Mouse (Mus musculus) gonadal fat pad, adult 2 months (tissue): ENCODE measurements around the gene Abca2. TPM values are rescaled to one million over a fixed set of nuclear protein-coding genes. Genes with fewer than 3 reads are reported as not detected.
A peak's percentile ranks its signal among the peaks of the same experiment; 100 is the strongest.

ENCODE experiments used
- DNase-seq: peaks from one replicate; pipeline ENCODE4 v3.0.0-alpha.2; 2012; ENCODE audit warnings: low read depth
- polyA plus RNA-seq: library from polyadenylated mRNA; depleted of rRNA; stranded (reverse); fragments of >200 nt; gene quantifications from 2 replicates; pipeline ENCODE4 v1.2.3, GENCODE M21; 2012

Gene Abca2
- polyA plus RNA-seq, 1 experiment = 187 TPM

DNA sequence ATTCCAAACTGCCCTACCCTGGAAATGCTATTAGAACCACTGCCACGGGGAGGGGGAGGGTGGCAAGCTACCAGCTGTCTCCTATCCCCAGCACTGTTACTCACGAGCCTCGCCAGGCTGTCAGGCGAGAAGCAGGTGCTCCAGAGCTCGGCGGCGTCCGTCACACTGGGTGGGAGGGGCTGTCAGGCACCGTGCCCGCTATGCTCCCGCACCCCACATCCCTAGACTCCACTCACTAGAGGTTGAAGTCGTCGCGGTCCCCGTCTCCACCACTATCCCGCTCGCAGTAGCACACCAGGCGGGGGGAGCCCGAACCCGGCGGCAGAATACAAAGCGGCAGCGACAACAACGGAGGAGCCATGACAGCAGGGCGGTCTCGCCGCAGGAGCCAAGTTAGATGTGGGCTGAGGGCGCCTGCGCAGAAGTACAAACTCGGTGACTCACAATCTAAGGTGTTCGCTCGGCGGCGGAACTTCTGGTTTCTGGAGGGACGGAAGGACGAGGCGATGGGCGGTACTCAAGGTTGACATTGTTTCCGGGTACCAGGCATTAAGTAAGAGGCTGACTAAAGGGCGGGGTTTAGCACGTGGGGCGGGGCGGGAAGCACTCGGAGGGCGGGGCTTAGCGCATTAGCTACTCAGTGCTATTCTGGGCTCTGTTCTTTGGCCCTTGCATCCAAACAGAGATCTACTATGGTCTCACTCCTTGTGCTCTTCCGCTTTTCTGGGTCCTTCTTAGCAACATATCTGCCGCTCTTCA, 32.2 kb downstream of the Abca2 start, which contains the start of gene Paxx:
Gene Paxx (minus strand): TSS at position 544 of the 759 bp plus-strand sequence.
- DNase-seq = peak; percentile 73

DNA sequence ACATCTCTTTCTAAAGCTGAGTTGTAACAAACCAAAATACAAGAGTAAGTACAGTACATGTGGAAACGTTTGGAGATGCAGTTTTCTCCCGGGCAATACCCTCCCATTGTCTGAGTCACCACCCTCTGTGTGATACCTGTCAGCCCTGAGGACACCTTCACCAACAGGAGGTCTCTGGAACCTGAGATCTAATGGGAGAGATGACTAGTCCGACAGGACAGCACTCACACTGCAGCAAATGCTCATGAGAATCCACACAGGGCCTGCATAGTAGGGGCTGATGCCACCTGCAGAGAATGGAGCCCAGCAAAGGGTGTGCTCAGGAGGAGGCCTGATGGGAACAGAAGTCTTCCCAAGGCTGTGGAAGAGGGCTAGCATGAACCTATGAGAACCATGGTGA, 32.9 kb downstream of the Abca2 start:
- no peak for DNase-seq

- no peak for DNase-seq
These were observed 35.1 kb downstream of the Abca2 start for GRCm38 (mm10) chr2:25463630-25464029.

- no peak for DNase-seq
These were observed 36.8 kb downstream of the Abca2 start for GRCm38 (mm10) chr2:25465256-25465655.

- DNase-seq = no peak
These were observed 37.5 kb downstream of the Abca2 start for GRCm38 (mm10) chr2:25465816-25466635.

DNA sequence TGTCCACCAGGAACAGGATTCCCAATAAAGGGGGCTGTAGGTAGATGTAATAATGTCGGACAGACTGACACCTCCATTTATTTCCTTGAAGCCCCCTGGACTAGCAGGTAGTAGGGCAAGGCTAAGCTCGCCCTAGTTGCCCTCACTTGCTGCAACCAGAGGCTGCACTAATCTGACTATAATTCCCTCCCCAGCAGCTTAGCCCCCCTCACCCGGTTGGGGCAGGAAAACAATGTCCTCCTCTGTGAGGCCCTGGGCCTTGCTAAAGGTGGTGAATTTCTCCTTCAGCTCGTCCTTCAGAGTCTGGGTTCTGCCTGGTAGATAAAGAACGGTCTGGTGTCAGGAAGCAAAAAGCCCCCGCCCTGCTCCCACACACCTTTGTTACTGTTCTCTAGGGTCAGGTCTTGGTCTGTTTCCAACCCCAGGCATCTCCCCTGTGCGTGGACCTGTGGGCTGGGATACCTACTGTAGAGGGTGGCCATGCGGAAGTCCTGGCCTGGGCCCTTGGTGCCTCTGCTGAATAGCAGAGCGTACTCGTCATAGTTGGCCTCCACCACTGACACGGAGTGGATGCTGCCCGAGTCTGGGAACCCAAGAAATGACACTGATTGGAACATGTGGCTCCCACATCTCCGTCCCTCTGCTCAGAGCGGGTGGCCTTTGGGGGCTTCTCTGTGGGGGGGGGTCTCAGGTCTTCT, 39.3 kb downstream of the Abca2 start:
- DNase-seq = no peak

- no peak for DNase-seq
These were observed 40.7 kb downstream of the Abca2 start for GRCm38 (mm10) chr2:25468962-25469915.

GRCm38 (mm10) chr2:25469969-25470368, 41.5 kb downstream of the Abca2 start, which contains the start of gene Ptgds:
Gene Ptgds, minus strand, starts transcription at chr2:25470046.
- DNase-seq = no peak

GRCm38 (mm10) chr2:25472550-25472949, 44.0 kb downstream of the Abca2 start:
- no peak for DNase-seq

GRCm38 (mm10) chr2:25477541-25477940, 49.0 kb downstream of the Abca2 start:
- DNase-seq = no peak

GRCm38 (mm10) chr2:25477967-25478675, 49.6 kb downstream of the Abca2 start:
- DNase-seq = no peak

DNA sequence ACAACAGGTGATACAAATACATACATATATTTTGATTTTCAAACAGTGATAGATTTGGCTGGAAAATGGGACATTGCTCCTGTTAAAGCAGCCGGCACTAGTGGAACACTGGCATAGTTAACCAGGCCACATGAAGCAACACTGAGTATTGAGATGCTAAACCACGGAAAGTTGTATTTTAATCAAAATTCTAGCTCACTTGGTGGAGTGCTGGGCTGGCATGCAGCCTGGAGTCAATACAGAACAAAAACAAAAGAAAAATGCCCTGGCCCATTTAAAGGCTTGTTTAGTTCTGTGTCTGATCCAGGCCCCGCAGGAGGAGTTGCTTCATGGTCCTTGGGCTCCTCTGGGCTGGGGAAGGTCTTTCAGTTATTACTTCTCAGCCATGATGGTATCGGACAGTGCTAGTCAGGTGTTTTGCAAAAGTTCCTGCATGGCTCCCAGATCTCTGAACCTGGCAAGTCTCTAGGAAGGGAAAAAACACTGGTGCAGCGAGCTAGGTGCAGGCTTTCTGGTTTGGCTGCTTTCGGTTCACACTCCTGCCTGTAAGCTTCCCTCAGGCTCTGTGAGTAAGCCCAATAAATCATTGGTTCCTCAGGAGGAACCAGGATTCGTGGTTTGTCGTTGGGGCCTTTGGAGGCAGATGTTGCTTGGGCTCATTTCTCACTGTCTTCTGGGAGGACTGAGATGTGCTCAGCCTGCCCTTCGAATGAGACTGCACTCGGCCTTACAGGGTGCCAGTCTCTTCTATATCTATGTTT, 51.2 kb downstream of the Abca2 start:
- DNase-seq = peak; percentile 89

DNA sequence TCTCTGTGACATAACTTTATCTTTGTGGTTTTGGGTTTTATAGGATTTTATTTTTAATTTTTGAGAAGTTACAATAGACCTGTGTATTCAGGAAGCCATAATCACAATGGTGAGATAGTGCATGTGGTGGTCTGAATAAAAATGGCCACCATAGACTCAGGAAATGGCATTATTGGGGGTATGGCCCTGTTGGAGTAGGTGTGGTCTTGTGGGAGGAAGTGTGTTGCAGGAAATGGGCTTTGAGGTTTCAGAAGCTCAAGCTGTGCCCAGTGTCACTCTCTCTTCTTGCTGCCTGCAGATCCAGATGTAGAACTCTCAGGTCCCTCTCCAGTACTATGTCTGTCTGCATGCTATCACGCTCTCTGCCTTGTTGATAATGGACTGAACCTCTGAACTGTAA, 52.0 kb downstream of the Abca2 start:
- no peak for DNase-seq

- DNase-seq = no peak
These were observed 54.5 kb downstream of the Abca2 start for GRCm38 (mm10) chr2:25482969-25483368.

GRCm38 (mm10) chr2:25484901-25485647, 56.6 kb downstream of the Abca2 start:
- no peak for DNase-seq

- DNase-seq = no peak
These were observed 59.6 kb downstream of the Abca2 start for GRCm38 (mm10) chr2:25487965-25488670.

GRCm38 (mm10) chr2:25488671-25489068, 60.2 kb downstream of the Abca2 start:
- no peak for DNase-seq

DNA sequence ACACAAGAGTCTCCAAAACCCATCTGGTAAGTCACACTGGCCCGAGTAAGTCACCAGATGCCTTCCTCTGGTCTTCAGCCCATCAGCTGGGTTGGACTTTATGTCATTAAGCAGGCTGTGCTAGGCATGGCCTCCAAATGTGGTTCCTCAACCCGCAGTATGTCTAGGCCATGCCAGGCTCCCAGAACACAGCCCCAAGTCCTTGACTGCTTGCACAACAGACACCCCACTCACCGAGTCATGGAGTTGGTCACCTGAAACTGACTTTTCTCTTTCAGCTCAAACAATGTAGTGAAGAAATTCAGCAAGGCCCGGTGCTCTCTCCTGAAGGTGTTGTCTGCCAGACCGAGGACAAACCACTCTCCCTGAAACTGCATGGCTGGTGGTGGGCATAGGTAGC, 64.5 kb downstream of the Abca2 start:
- no peak for DNase-seq
